Mouse (Mus musculus) stomach, embryonic 16.5 days (tissue): ENCODE measurements around the gene Lrrc4c. TPM values are rescaled to one million over a fixed set of nuclear protein-coding genes. Genes with fewer than 3 reads are reported as not detected.

Source experiments
- ATAC-seq: fragments of 200-750 bp; cut with Nextera tagmentation; 2 replicates; pipeline ENCODE4 v1.8.0; 2017; ENCODE audit warnings: moderate number of reproducible peaks, moderate TSS enrichment; ENCODE audit not compliant: insufficient read depth, low FRiP score
- H3K27ac ChIP-seq: fragments of 300-500 bp; sonication (generic); 2 replicates; pipeline ENCODE4 v1.5.1; 2014; ENCODE audit warnings: low read length
- H3K27me3 ChIP-seq: fragments of 300-500 bp; sonication (generic); 2 replicates; pipeline ENCODE4 v1.6.1; 2014; ENCODE audit warnings: low read length, control low read depth, mixed read lengths; ENCODE audit not compliant: control insufficient read depth, insufficient read depth
- H3K36me3 ChIP-seq: fragments of 300-500 bp; sonication (generic); 2 replicates; pipeline ENCODE4 v1.6.1; 2014; ENCODE audit warnings: low read length; ENCODE audit not compliant: control insufficient read depth, insufficient read depth
- H3K4me1 ChIP-seq: fragments of 300-500 bp; sonication (generic); 2 replicates; pipeline ENCODE4 v1.6.1; 2014; ENCODE audit warnings: low read length, control low read depth, mixed read lengths; ENCODE audit not compliant: control insufficient read depth, insufficient read depth
- H3K4me2 ChIP-seq: fragments of 300-500 bp; sonication (generic); 2 replicates; pipeline ENCODE4 v1.6.1; 2014; ENCODE audit warnings: low read depth, low read length, mixed read lengths
- H3K4me3 ChIP-seq: fragments of 300-500 bp; sonication (generic); replicated peaks from 2 replicates; pipeline ENCODE4 v1.5.1; 2014; ENCODE audit warnings: mild to moderate bottlenecking, low read length
- H3K9ac ChIP-seq: fragments of 300-500 bp; sonication (generic); 2 replicates; pipeline ENCODE4 v1.6.1; 2014; ENCODE audit warnings: low read length
- H3K9me3 ChIP-seq: fragments of 300-500 bp; sonication (generic); replicated peaks from 2 replicates; pipeline ENCODE4 v1.6.1; 2016; ENCODE audit warnings: low read length, control low read depth; ENCODE audit not compliant: control insufficient read depth
- WGBS: fragments of 180-500 bp; shearing (Covaris S2); extraction: QIAGEN DNeasy Blood & Tissue Kit; methylation state at CpG from one replicate; pipeline ENCODE4 v1.1.7; 2014; 5-methylcytosine and 5-hydroxymethylcytosine counted together
- polyA plus RNA-seq: library from polyadenylated mRNA; unstranded; fragments of >200 nt; fragmentation: Nextera tagmentation; extraction: Ambion mirVana; gene quantifications from 2 replicates; pipeline ENCODE4 v1.2.1, GENCODE M21; 2015

Gene Lrrc4c
- polyA plus RNA-seq, 1 experiment from 2014 or later: 3.9 TPM

- WGBS: 81% methylated on average over 3 of the region's 3 CpGs
- Histone ChIP-seq H3K27me3 (no peaks in the 10 kb centered on the region), H3K4me1 (no peaks in the 10 kb centered on the region), H3K36me3 (no peaks in the 10 kb centered on the region), H3K9ac (no peak overlapping the region), H3K4me3 (no peak overlapping the region), H3K9me3 (no peaks in the 10 kb centered on the region), H3K27ac (no peak overlapping the region), H3K4me2 (no peak overlapping the region)
- ATAC-seq: no peak
Measured at GRCm38 (mm10) chr2:96499116-96499882, 181.3 kb downstream of the Lrrc4c start.

GRCm38 (mm10) chr2:96504140-96504539 is 186.2 kb downstream of the Lrrc4c start:
- H3K4me1 ChIP-seq: no peaks in the 10 kb centered on the region
- no peaks in the 10 kb centered on the region for H3K27me3 ChIP-seq
- no peak overlapping the region for H3K27ac ChIP-seq
- 83% methylated on average over 6 of the region's 6 CpGs for WGBS
- H3K4me2 ChIP-seq: no peak overlapping the region
- H3K9ac ChIP-seq: no peak overlapping the region
- no peaks in the 10 kb centered on the region for H3K9me3 ChIP-seq
- H3K4me3 ChIP-seq: no peak overlapping the region
- H3K36me3 ChIP-seq: no peaks in the 10 kb centered on the region
- ATAC-seq: no peak

GRCm38 (mm10) chr2:96505641-96506040 is 187.7 kb downstream of the Lrrc4c start:
- 80% methylated on average over 1 of the region's 1 CpGs for WGBS
- Histone ChIP-seq H3K36me3 (no peaks in the 10 kb centered on the region), H3K27ac (no peak overlapping the region), H3K9me3 (no peaks in the 10 kb centered on the region), H3K27me3 (no peaks in the 10 kb centered on the region), H3K4me3 (no peak overlapping the region), H3K4me2 (no peak overlapping the region), H3K9ac (no peak overlapping the region), H3K4me1 (no peaks in the 10 kb centered on the region)
- ATAC-seq: no peak

GRCm38 (mm10) chr2:96508991-96509390 is 191.0 kb downstream of the Lrrc4c start:
- Histone ChIP-seq H3K27me3 (no peaks in the 10 kb centered on the region), H3K27ac (no peak overlapping the region), H3K4me3 (no peak overlapping the region), H3K4me2 (no peak overlapping the region), H3K36me3 (no peaks in the 10 kb centered on the region), H3K9me3 (no peaks in the 10 kb centered on the region), H3K9ac (no peak overlapping the region), H3K4me1 (no peaks in the 10 kb centered on the region)
- WGBS: 57% methylated on average over 1 of the region's 1 CpGs
- no peak for ATAC-seq

GRCm38 (mm10) chr2:96537469-96537868 is 219.5 kb downstream of the Lrrc4c start:
- Histone ChIP-seq H3K4me1 (no peaks in the 10 kb centered on the region), H3K27ac (no peak overlapping the region), H3K4me3 (no peak overlapping the region), H3K9ac (no peak overlapping the region), H3K27me3 (no peaks in the 10 kb centered on the region), H3K36me3 (no peaks in the 10 kb centered on the region), H3K4me2 (no peak overlapping the region), H3K9me3 (no peaks in the 10 kb centered on the region)
- WGBS: 74% methylated on average over 3 of the region's 3 CpGs
- no peak for ATAC-seq

- WGBS: 79% methylated on average over 1 of the region's 1 CpGs
- no peak overlapping the region for H3K4me2 ChIP-seq
- H3K36me3 ChIP-seq: no peaks in the 10 kb centered on the region
- no peak overlapping the region for H3K27ac ChIP-seq
- no peaks in the 10 kb centered on the region for H3K9me3 ChIP-seq
- H3K4me3 ChIP-seq: no peak overlapping the region
- no peaks in the 10 kb centered on the region for H3K27me3 ChIP-seq
- ATAC-seq: no peak
- no peak overlapping the region for H3K9ac ChIP-seq
- no peaks in the 10 kb centered on the region for H3K4me1 ChIP-seq
Measured at GRCm38 (mm10) chr2:96547171-96547570, 229.2 kb downstream of the Lrrc4c start.

- Histone ChIP-seq H3K9me3 (no peaks in the 10 kb centered on the region), H3K36me3 (no peaks in the 10 kb centered on the region), H3K9ac (no peak overlapping the region), H3K27me3 (no peaks in the 10 kb centered on the region), H3K4me1 (no peaks in the 10 kb centered on the region), H3K4me3 (no peak overlapping the region), H3K4me2 (no peak overlapping the region), H3K27ac (no peak overlapping the region)
- no peak for ATAC-seq
- WGBS: 89% methylated on average over 2 of the region's 2 CpGs
Measured at GRCm38 (mm10) chr2:96573755-96574154, 255.8 kb downstream of the Lrrc4c start.

GRCm38 (mm10) chr2:96577701-96578100 is 259.7 kb downstream of the Lrrc4c start:
- Histone ChIP-seq H3K27ac (no peak overlapping the region), H3K4me1 (no peaks in the 10 kb centered on the region), H3K4me3 (no peak overlapping the region), H3K36me3 (no peaks in the 10 kb centered on the region), H3K9me3 (no peaks in the 10 kb centered on the region), H3K27me3 (no peaks in the 10 kb centered on the region), H3K4me2 (no peak overlapping the region), H3K9ac (no peak overlapping the region)
- 80% methylated on average over 8 of the region's 8 CpGs for WGBS
- ATAC-seq: no peak

GRCm38 (mm10) chr2:96580136-96580733 is 262.3 kb downstream of the Lrrc4c start:
- Histone ChIP-seq H3K9me3 (no peaks in the 10 kb centered on the region), H3K4me2 (no peak overlapping the region), H3K9ac (no peak overlapping the region), H3K36me3 (no peaks in the 10 kb centered on the region), H3K4me1 (no peaks in the 10 kb centered on the region), H3K27me3 (no peaks in the 10 kb centered on the region), H3K27ac (no peak overlapping the region), H3K4me3 (no peak overlapping the region)
- no peak for ATAC-seq
- WGBS: 97% methylated on average over 1 of the region's 1 CpGs
